Mouse (Mus musculus) MEL (cell line): ENCODE data around the gene Xpo6. TPM values are rescaled to one million over a fixed set of nuclear protein-coding genes. Genes with fewer than 3 reads are reported as not detected.

Experiments
- DNase-seq: peaks from one replicate; pipeline ENCODE4 v3.0.0; 2011; ENCODE audit warnings: low read depth, low spot score
- H3K27ac ChIP-seq: 2 replicates; pipeline ENCODE4 v1.5.1; 2012; ENCODE audit warnings: low read depth, mild to moderate bottlenecking, control low read depth, low read length, moderate library complexity; ENCODE audit not compliant: control insufficient read depth
- H3K27me3 ChIP-seq, 2 experiments: fragments of 150-350 bp in 1 of 2; sonication (generic) in 1 of 2; 2 replicates each; pipeline ENCODE4 v1.6.1; 2012; ENCODE audit warnings: low read length in 2 of 2, mild to moderate bottlenecking in 2 of 2, improper control_type of control experiment in 1 of 2, moderate library complexity in 1 of 2; ENCODE audit not compliant: insufficient read depth in 2 of 2, control insufficient read depth in 1 of 2
- H3K36me3 ChIP-seq, 2 experiments: 2 replicates each; pipeline ENCODE4 v1.6.1; 2012 to 2014; ENCODE audit warnings: low read length in 2 of 2, improper control_type of control experiment in 1 of 2, inconsistent platforms in 1 of 2, mild to moderate bottlenecking in 1 of 2; ENCODE audit not compliant: insufficient read depth in 2 of 2, control insufficient read depth in 1 of 2
- H3K4me1 ChIP-seq, 2 experiments: fragments of 150-350 bp in 1 of 2; sonication (generic) in 1 of 2; 2 replicates each; pipeline ENCODE4 v1.6.1; 2012; ENCODE audit warnings: low read length in 2 of 2, improper control_type of control experiment in 1 of 2, mild to moderate bottlenecking in 1 of 2; ENCODE audit not compliant: insufficient read depth in 2 of 2, control insufficient read depth in 1 of 2
- H3K4me3 ChIP-seq, 2 experiments: fragments of 150-350 bp in 1 of 2; sonication (generic) in 1 of 2; 2 replicates each; pipeline ENCODE4 v1.5.1; 2012; ENCODE audit warnings: low read depth in 2 of 2, low read length in 2 of 2, mild to moderate bottlenecking in 2 of 2, moderate library complexity in 2 of 2, control low read depth in 1 of 2, improper control_type of control experiment in 1 of 2; ENCODE audit not compliant: control insufficient read depth in 1 of 2, insufficient read depth in 1 of 2
- H3K79me2 ChIP-seq: 2 replicates; pipeline ENCODE4 v1.6.1; 2012; ENCODE audit warnings: mild to moderate bottlenecking, low read length, moderate library complexity; ENCODE audit not compliant: control insufficient read depth, poor library complexity, insufficient read depth
- H3K9ac ChIP-seq: 2 replicates; pipeline ENCODE4 v1.6.1; 2012; ENCODE audit warnings: low read depth, mild to moderate bottlenecking, control low read depth, low read length, moderate library complexity; ENCODE audit not compliant: control insufficient read depth, poor library complexity, severe bottlenecking
- H3K9me3 ChIP-seq: fragments of 150-350 bp; sonication (generic); replicated peaks from 2 replicates; pipeline ENCODE4 v1.6.1; 2012; ENCODE audit warnings: mild to moderate bottlenecking, low read length, improper control_type of control experiment, moderate library complexity; ENCODE audit not compliant: insufficient read depth
- BHLHE40 ChIP-seq: IDR thresholded peaks from 2 replicates; pipeline ENCODE4 v1.6.1; 2012; ENCODE audit warnings: low read depth, mild to moderate bottlenecking, inconsistent platforms, low read length, improper control_type of control experiment, borderline replicate concordance
- ELF1 ChIP-seq: IDR thresholded peaks from 2 replicates; pipeline ENCODE4 v1.6.1; 2014; ENCODE audit warnings: low read depth, mild to moderate bottlenecking, inconsistent platforms, low read length, improper control_type of control experiment, moderate library complexity
- GATA1 ChIP-seq: IDR thresholded peaks from 2 replicates; pipeline ENCODE4 v1.6.1; 2011; ENCODE audit warnings: low read depth, low read length, improper control_type of control experiment
- HCFC1 ChIP-seq: IDR thresholded peaks from 2 replicates; pipeline ENCODE4 v1.6.1; 2012; ENCODE audit warnings: low read depth, mild to moderate bottlenecking, inconsistent platforms, low read length, improper control_type of control experiment, moderate library complexity
- KAT2A ChIP-seq: conservative IDR thresholded peaks from 2 replicates; pipeline ENCODE4 v1.6.1; 2012; ENCODE audit warnings: low read depth, low read length, improper control_type of control experiment, inconsistent platforms
- MAFK ChIP-seq: IDR thresholded peaks from 2 replicates; pipeline ENCODE4 v1.6.1; 2011; ENCODE audit warnings: low read depth, mild to moderate bottlenecking, low read length, improper control_type of control experiment, borderline replicate concordance
- MXI1 ChIP-seq: IDR thresholded peaks from 2 replicates; pipeline ENCODE4 v1.6.1; 2011; ENCODE audit warnings: mild to moderate bottlenecking, low read depth, low read length, improper control_type of control experiment
- MYC ChIP-seq: IDR thresholded peaks from 2 replicates; pipeline ENCODE4 v1.6.1; 2011; ENCODE audit warnings: low read depth, mild to moderate bottlenecking, low read length, improper control_type of control experiment, moderate library complexity
- NELFE ChIP-seq: IDR thresholded peaks from 2 replicates; pipeline ENCODE4 v1.6.1; 2011; ENCODE audit warnings: low read depth, low read length, improper control_type of control experiment
- NRF1 ChIP-seq: IDR thresholded peaks from 2 replicates; pipeline ENCODE4 v1.6.1; 2014; ENCODE audit warnings: low read depth, mild to moderate bottlenecking, inconsistent platforms, low read length, improper control_type of control experiment, moderate library complexity; ENCODE audit not compliant: poor library complexity, insufficient read depth, severe bottlenecking
- POLR2A ChIP-seq, 2 experiments: IDR thresholded peaks; 2 replicates each; pipeline ENCODE4 v1.6.1; 2011 to 2012; ENCODE audit warnings: low read length in 2 of 2, mild to moderate bottlenecking in 2 of 2, control low read depth in 1 of 2, improper control_type of control experiment in 1 of 2, low read depth in 1 of 2, moderate library complexity in 1 of 2; ENCODE audit not compliant: control insufficient read depth in 1 of 2, insufficient read depth in 1 of 2, poor library complexity in 1 of 2
- POLR2AphosphoS5 ChIP-seq: IDR thresholded peaks from 2 replicates; pipeline ENCODE4 v1.6.1; 2012; ENCODE audit warnings: low read depth, borderline replicate concordance, mild to moderate bottlenecking, inconsistent platforms, low read length, moderate library complexity, mixed read lengths
- RAD21 ChIP-seq: IDR thresholded peaks from 2 replicates; pipeline ENCODE4 v1.6.1; 2011; ENCODE audit warnings: mild to moderate bottlenecking, low read depth, low read length, improper control_type of control experiment
- SIN3A ChIP-seq: IDR thresholded peaks from 2 replicates; pipeline ENCODE4 v1.6.1; 2012; ENCODE audit warnings: low read length, improper control_type of control experiment, inconsistent platforms
- TAL1 ChIP-seq: IDR thresholded peaks from 2 replicates; pipeline ENCODE4 v1.6.1; 2012; ENCODE audit warnings: mild to moderate bottlenecking, inconsistent platforms, low read length, moderate library complexity, mixed read lengths
- USF1 ChIP-seq: IDR thresholded peaks from 2 replicates; pipeline ENCODE4 v1.6.1; 2014; ENCODE audit warnings: low read depth, mild to moderate bottlenecking, inconsistent platforms, low read length, improper control_type of control experiment, moderate library complexity
- ZC3H11A ChIP-seq: IDR thresholded peaks from 2 replicates; pipeline ENCODE4 v1.6.1; 2012; ENCODE audit warnings: low read depth, mild to moderate bottlenecking, inconsistent platforms, low read length, improper control_type of control experiment
- ZNF384 ChIP-seq: IDR thresholded peaks from 2 replicates; pipeline ENCODE4 v1.6.1; 2012; ENCODE audit warnings: low read depth, mild to moderate bottlenecking, inconsistent platforms, low read length, improper control_type of control experiment
- polyA plus RNA-seq, 2 experiments: library from polyadenylated mRNA; stranded (reverse) in 1 of 2; unstranded in 1 of 2; fragments of >175 nt in 1 of 2; fragments of >200 nt in 1 of 2; gene quantifications; 2 replicates each; pipeline versions ENCODE4 v1.2.1 to v1.2.4; 2012; ENCODE audit warnings: low replicate concordance in 2 of 2, low read depth in 1 of 2; ENCODE audit not compliant: insufficient read length in 2 of 2, insufficient read depth in 1 of 2, missing spikeins in 1 of 2
- total RNA-seq: library from RNA; depleted of rRNA; stranded (reverse); fragments of 300-350 nt; gene quantifications from 2 replicates; pipeline ENCODE4 v1.2.3, GENCODE M21; 2012

The Xpo6 gene
- total and polyA plus RNA-seq, 3 experiments: 89.3 to 365 (median 197) TPM

GRCm38 (mm10) chr7:126086321-126086741 is 114.0 kb downstream of the Xpo6 start:
- TF ChIP-seq ZC3H11A (no peak), MYC (no peak), SIN3A (no peak), TAL1 (no peak), ZNF384 (no peak), RAD21 (no peak), POLR2AphosphoS5 (no peak), MXI1 (no peak), POLR2A (IDR thresholded peaks at IDR 0.05; ENCODE audit: control insufficient read depth in 1 of 2, insufficient read depth in 1 of 2, low read depth in 1 of 2, low read length in 2 of 2, poor library complexity in 1 of 2) (no peak), BHLHE40 (no peak), USF1 (no peak), GATA1 (no peak), HCFC1 (no peak), MAFK (no peak), NELFE (no peak)
- H3K27me3 ChIP-seq: no peaks in the 10 kb centered on the region
- H3K4me1 ChIP-seq: no peaks in the 10 kb centered on the region
- H3K79me2 ChIP-seq: no peaks in the 10 kb centered on the region
- H3K27ac ChIP-seq: no peak overlapping the region
- no peaks in the 10 kb centered on the region for H3K9me3 ChIP-seq
- H3K9ac ChIP-seq: no peak overlapping the region
- no peak for DNase-seq
- no peak overlapping the region for H3K4me3 ChIP-seq
- H3K36me3 ChIP-seq: no peaks in the 10 kb centered on the region

DNA sequence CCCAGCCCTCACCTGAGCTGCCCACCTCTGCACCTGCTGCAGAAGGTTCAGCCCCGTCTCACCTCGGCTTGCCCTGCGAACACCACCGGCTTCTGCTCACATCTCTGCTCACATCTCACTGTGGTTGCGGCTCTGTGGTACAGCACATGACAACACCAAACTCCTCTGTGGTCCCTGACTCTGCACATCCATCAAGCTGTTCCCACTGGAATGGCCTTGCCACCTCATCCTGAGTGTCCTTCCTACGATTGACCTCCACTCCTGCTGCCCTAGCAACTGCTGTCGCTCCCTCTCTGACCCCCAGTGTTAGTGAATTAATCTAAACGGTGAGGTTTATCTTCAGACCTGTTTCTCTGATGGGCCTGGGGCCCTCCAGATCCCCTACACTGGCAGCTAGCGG is 115.1 kb downstream of the Xpo6 start:
- Histone ChIP-seq H3K79me2 (no peaks in the 10 kb centered on the region), H3K27ac (no peak overlapping the region), H3K36me3 (no peaks in the 10 kb centered on the region), H3K9ac (no peak overlapping the region), H3K4me3 (no peak overlapping the region), H3K27me3 (no peaks in the 10 kb centered on the region), H3K4me1 (no peaks in the 10 kb centered on the region), H3K9me3 (no peaks in the 10 kb centered on the region)
- TF ChIP-seq ELF1 (no peak), KAT2A (no peak), USF1 (no peak), NRF1 (no peak)
- no peak for DNase-seq
